Mouse (Mus musculus) right cerebral cortex, postnatal 10 days (tissue): ENCODE data around the gene Olfr127.
"Not testable (repeated sequence)": the region's sequence is repeated elsewhere in the genome, so short reads cannot be mapped to it uniquely, and the experiment has no call there.

ENCODE experiments used
- DNase-seq, 2 experiments: peaks; one replicate each; pipeline ENCODE4 v3.0.0; 2021; ENCODE audit warnings: low spot score in 2 of 2

Gene Olfr127

GRCm38 (mm10) chr17:37900137-37900536 is at the start of gene Olfr127:
TSS of gene Olfr127 (plus strand) at chr17:37900437.
- no peak for DNase-seq

DNA sequence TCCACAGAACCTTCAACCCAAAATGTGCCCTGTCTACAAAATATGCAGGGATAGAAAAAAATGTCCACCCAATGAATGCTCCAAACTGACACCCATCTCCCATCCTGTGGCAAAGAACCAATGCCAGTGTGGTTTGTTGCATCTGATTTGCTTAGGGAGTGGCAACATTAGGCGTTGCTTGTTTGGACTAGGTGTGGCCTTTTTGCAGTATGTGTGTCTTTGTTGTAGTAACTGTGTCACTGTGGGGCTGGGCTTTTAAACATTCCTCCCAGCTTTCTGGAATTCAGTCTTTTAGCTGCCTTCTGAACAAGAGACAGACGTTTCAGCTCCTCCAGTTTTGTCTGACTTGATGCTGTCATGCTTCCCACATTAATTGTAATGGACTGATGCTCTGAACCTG is 36.3 kb upstream of the Olfr127 start:
- DNase-seq: no peak

- no peak for DNase-seq
These were observed 30.5 kb upstream of the Olfr127 start for GRCm38 (mm10) chr17:37869676-37870205.

- DNase-seq: no peak
These were observed 26.4 kb upstream of the Olfr127 start for GRCm38 (mm10) chr17:37873830-37874229.

- DNase-seq: not testable (repeated sequence)
These were observed 6.6 kb downstream of the Olfr127 start for GRCm38 (mm10) chr17:37906821-37907220.

DNA sequence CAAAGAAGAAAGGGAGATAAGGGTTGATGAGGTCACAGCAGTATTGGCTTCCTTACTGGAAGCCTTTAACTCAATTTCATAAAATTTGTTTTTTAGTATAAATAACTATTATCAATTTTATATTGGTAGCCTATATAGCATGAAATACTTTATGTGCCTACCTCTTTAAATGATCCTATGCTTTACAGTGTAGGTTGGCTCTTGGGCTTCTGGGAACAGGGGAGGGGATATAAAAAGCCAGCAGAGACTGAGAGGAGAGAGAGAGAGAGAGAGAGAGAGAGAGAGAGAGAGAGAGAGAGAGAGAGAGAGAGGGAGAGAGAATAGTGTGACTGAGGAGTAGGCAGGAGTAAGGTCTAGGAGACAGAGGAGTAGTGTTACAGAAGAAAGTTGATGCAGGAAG is 20.0 kb downstream of the Olfr127 start, which contains the start of gene Olfr128:
TSS of gene Olfr128 (plus strand) at position 301 of the 400 bp plus-strand sequence.
- DNase-seq: no peak

DNA sequence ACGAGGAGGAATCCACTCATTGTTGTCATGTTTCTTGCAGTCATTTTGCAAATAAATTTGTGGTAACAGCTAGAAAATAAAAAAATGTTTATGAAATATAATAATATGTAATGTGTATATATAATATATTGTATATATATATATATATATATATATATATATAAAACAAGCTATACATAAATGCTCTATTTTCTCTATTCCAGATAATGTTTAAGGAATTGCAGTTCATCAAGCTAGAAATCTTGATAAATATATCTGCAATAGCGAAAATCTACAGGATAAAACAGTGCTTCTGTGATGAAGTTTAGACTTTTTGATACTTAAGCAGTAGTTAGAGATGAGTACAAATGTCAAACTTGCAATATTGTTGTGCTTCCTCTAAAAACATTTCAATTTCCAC is 52.7 kb downstream of the Olfr127 start, which contains the start of gene Olfr761:
TSS of gene Olfr761 (minus strand) at position 101 of the 400 bp plus-strand sequence.
- DNase-seq: no peak
